Mouse (Mus musculus): ENCODE data around the gene Adamts13. TPM values are rescaled to one million over a fixed set of nuclear protein-coding genes. Genes with fewer than 3 reads are reported as not detected.

Gene Adamts13
- total RNA-seq, 2 experiments from 2014 or later: not detected

GRCm38 (mm10) chr2:26964724-26965370 is 8.4 kb upstream of the Adamts13 start:
- intact Hi-C loops (cut with DNase I): no loop called here
- DNase-seq: no peak

DNA sequence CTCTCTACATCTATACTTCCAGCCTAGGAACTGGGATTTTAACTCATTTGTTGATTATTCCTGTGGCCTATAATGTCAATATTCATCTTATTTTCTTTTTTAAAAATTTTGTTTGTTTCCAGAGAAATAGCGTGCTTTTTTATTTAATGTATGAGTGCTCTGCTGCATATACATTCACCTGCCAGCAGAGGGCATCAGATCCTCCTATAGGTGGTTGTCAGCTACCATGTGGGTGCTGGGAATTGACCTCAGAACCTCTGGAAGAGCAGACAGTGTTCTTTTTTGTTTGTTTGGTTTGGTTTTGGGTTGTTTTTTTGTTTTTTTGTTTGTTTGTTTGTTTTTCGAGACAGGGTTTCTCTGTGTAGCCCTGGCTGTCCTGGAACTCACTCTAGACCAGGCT is 6.0 kb upstream of the Adamts13 start:
- intact Hi-C loops (cut with DNase I): no loop called here
- no peak for DNase-seq

- intact Hi-C loops (cut with DNase I): no loop called here
These were observed 744 bp downstream of the Adamts13 start for GRCm38 (mm10) chr2:26973960-26974359.

GRCm38 (mm10) chr2:26980361-26980760 is 7.1 kb downstream of the Adamts13 start:
- intact Hi-C loops (cut with DNase I): no loop called here
- DNase-seq: no peak

More at GRCm38 (mm10) chr2:26973960-26974359, 744 bp downstream of the Adamts13 start:
- no peak for DNase-seq

GRCm38 (mm10) chr2:26984179-26984578 is 11.0 kb downstream of the Adamts13 start:
- no peak for DNase-seq
- intact Hi-C loops (cut with DNase I): no loop called here

GRCm38 (mm10) chr2:26984640-26985039 is 11.4 kb downstream of the Adamts13 start:
- no peak for DNase-seq
- intact Hi-C loops (cut with DNase I): no loop called here

GRCm38 (mm10) chr2:26993936-26994335 is 20.7 kb downstream of the Adamts13 start:
- intact Hi-C loops (cut with DNase I): no loop called here
- DNase-seq: no peak

DNA sequence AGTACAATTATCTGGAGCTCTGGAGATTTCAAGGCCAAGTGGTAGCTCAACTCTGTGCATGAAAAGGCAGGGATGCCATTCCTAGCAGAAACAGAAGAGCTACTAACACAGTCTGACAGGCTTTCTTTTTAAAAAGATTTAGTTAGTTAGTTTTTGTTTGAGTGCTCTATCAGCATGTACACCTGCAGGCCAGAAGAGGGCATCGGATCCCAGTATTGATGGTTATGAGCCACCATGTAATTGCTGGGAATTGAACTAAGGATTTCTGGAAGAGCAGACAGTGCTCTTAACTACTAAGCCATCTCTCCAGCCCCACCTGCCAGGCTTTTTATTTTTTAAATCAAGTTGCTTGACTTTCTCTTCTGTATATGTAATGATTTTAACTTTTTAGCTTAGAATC is 24.3 kb downstream of the Adamts13 start:
- intact Hi-C loops (cut with DNase I): no loop called here
- no peak for DNase-seq

DNA sequence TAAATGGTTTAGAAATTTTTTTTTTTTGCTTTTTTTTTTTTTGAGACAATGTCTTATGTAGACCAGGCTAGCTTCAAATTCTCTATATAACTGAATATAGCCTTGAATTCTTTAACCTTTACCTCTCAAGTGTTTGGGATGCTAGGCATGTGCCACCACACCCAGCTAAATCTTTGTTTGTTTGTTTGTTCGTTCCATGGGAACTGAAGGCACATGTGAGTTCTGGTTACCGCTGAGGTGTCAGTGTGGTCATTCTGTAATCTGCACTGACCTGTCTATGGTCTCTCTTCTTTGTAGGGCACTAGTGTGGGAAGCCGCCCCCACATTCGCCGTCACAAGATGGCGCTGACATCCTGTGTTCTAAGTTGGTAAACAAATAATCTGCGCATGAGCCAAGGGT is 24.8 kb downstream of the Adamts13 start:
- no peak for DNase-seq
- intact Hi-C loops (cut with DNase I): no loop called here

DNA sequence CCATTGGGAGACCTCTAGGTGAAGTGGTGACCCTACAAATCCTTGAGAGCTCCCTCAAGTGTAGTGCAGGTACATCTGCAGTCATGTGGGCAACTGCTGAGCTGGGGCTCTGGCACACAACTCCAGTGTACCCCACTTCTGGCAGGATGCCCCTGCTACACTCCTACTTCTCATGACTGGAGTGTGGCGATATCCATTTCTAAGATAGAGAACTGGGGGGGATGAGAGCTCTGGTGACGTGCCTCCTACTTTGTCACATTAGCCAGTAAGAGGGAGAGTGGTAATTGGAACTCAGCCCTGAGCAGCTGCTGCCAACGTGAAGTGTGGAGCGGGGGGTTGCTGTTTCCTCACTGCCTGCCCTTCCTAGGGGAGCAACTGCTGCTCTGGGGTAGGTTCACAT is 33.0 kb downstream of the Adamts13 start:
- intact Hi-C loops (cut with DNase I): loop anchor here (5.0 kb wide), 1 partner anchor 74 kb away; the partner anchor contains the start of genes Stkld1 and Surf4
- no peak for DNase-seq

DNA sequence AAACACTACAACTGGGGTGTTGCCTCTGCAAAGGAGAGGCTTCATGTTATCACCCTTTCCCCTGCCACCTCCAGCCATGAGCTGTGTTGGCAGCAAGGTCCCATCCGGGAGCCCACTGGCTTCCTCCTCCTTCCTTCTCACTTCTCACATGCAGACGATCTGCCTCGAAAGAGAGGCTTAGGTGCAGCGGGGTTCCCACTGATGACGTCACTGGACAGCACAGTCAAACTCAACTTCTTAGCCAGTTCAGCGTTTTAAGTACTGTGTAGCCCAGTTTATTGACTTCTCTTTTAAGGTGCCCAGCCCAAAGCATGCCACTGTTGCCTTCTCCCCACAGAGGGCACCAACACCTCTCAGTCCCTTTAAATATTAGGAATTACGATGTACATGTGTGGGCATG is 34.5 kb downstream of the Adamts13 start:
- intact Hi-C loops (cut with DNase I): loop anchor here (5.0 kb wide), 1 partner anchor 75 kb away; the partner anchor contains the start of genes Stkld1 and Surf4

DNA sequence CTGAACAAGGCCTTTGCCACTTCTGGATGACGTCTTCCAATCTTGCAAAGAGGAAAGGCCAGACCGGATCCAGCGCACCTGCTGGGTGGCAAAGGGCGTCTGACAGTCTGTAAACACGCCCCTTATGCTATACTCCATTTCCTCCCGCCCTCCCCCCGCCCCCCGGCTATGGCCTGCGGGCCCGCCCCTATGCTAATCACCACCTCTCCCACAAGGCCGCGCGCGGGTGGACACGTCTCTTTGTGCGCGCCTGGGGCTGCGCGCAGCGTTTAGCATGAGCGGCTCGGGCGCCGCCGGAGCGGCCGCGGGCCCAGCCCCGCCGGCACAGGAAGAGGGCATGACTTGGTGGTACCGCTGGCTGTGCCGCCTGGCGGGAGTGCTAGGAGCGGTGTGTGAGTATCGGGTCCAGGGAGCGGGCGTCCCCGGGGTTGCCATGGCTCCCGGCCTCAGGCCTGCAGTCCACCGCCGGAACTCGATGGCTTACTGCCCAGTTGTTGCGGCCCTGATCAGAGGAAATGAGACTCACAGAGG is 36.6 kb downstream of the Adamts13 start, which contains the start of gene Cacfd1:
Cacfd1 (plus strand) TSS at position 213 of the 531 bp plus-strand sequence.
- DNase-seq: peak; percentile 92 to 93
- intact Hi-C loops (cut with DNase I): loop anchor here (5.0 kb wide), 1 partner anchor 77 kb away; the partner anchor contains the start of genes Stkld1 and Surf4

More for the DNA sequence above, 34.5 kb downstream of the Adamts13 start:
- DNase-seq: no peak

DNA sequence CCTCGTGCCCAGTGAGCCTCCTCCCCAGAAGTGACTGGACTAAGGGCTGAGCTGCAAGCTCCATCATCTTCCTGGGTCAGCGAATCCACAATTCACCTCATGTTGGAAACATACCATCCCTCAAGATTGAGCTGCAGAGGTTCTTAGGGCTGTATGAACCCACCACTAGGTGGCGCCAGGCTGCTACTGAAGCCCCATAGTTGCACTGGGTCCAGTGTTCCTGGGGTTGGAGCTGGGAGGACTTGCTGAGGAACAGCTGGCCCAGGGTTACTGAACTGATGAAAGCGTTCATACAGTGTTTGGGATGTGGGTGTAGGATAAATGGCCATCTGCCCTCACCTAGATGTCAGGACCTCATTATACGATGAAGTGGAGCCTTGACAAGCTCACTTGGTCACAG is 44.6 kb downstream of the Adamts13 start:
- DNase-seq: peak; percentile 68 to 86

DNA sequence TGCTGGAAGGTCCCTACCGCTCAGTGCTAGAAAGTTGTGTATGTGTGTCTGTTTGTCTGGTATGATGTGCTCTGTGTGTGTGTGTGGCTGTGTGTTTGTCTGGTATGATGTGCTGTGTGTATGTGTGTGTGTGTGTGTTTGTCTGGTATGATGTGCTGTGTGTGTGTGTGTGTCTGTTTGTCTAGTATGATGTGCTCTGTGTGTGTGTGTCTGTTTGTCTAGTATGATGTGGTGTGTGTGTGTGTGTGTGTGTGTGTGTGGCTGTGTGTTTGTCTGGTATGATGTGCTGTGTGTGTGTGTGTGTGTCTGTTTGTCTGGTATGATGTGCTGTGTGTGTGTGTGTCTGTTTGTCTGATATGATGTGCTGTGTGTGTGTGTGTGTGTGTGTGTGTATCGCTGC is 46.3 kb downstream of the Adamts13 start:
- DNase-seq: no peak
- intact Hi-C loops (cut with DNase I): no loop called here

More for the DNA sequence above, 44.6 kb downstream of the Adamts13 start:
- intact Hi-C loops (cut with DNase I): loop anchor here (1.0 kb wide), 2 partner anchors 20 to 219 kb away; no protein-coding TSS in a partner anchor

GRCm38 (mm10) chr2:27021103-27021502 is 47.9 kb downstream of the Adamts13 start:
- DNase-seq: no peak
- intact Hi-C loops (cut with DNase I): no loop called here

GRCm38 (mm10) chr2:27022612-27023011 is 49.4 kb downstream of the Adamts13 start:
- DNase-seq: no peak
- intact Hi-C loops (cut with DNase I): no loop called here

GRCm38 (mm10) chr2:27024136-27024535 is 50.9 kb downstream of the Adamts13 start:
- no peak for DNase-seq
- intact Hi-C loops (cut with DNase I): no loop called here

DNA sequence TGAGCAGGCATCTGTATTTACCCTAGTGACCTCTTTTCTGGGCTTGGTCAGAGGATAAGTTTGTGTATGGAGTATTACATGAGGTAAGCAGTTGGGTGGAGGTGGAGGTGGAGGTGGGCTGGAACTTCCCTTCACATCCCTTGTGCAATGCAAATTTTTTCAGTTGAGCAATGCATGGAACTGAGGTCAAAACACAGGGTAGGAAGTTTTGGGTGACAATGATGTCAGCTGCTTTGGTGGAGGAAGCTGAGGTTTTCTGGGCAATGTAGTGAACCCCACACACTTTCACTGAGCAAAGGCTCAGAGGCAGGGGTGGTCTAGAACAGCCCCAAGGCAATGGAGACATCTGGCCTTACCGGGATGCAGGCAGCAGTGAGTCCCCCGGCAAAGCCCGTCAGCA is 52.3 kb downstream of the Adamts13 start:
- intact Hi-C loops (cut with DNase I): no loop called here
- DNase-seq: no peak

DNA sequence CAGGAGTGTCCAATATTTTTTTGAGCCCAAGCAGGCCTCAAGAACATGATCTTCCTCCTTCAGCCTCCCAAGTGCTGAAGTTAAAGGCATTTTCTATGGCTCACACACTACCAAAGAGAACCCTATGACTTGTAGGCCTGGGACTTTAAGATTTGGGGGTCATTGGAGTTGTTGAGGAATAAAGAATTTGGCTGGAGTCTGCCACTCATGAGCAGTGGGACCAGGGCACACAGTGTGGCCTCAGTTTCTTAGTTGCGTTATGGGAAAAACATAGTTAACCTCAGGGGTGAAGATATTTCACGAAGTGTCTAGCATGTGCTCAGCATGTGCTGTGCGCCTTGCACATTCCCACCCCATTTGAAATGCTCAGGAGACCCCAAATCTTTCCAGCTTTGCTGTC is 53.1 kb downstream of the Adamts13 start:
- intact Hi-C loops (cut with DNase I): no loop called here
- DNase-seq: no peak

DNA sequence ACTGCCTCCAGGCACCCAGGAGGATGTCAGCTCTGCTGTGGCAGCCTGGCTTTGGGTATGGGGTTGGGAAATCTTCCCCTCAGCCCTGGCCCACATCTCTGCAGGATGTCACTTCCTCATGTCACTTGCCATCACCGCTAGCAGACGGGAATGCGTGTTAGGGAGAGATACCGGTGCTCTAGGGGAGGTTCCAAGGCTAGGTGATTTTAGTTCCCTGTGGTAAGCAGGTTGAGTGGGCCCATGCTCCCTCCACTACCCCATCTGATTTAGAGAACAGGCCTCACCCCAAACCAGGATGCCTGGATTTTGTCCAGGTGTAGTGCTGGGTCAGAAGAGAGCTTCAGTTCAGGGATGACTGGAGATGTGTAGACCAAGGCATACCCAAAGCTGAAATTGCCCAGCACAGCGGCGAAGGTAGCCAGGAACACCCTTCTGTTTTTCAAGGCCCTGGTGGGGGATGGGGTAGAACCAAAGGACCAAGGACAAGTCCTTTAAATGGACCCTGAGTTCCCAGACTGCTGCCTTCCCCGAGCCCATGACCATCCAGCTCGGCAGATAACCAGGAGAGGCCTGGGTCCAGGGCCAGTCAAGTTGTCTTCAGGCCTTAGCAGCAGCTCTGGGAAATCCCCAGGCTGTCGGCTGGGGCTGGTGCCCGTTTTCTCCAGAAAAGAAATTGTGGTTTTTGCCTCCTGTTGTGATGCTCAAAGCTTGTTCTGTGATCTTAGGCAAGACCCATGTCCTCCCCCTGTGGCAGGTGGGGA is 53.8 kb downstream of the Adamts13 start:
- intact Hi-C loops (cut with DNase I): no loop called here

DNA sequence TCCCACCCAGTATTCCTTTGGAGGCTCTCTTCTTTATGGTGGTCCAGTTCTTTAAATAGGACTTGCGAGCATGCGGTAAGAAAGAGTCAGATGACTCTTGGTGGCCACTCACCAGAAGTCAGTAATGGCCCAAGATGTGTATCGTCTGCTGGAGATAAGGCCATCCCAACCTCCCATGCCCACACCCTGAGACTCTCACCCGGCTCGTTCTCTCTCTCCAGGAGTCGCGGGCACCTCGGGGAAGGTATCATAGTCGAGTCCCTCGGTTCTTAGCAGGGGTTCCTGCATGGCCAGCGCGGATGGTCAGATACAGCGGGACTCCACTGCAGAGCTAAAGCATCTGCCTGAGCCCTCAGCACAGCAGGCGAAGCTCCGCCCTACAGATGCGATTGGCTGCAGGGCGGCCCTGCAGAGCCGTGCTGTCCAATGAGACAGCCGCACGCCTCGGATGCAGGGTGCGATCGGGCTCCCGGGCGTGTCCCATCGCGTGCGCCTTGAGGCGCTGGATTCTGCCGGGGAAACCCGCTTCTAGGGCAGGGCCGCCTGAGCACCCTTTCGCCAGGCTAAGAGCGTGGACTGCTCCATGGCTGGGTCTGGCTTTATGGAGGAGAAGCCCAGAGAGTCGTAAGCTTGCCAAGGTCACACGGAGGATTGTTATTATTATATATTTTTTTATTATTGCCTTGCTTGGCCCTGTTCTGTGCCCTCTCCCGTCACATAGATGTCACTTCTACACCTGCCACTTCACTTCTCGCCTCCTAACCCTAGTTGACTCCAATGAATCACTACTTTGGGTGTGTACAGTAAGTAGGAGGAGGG is 54.6 kb downstream of the Adamts13 start, which contains the start of gene Slc2a6:
Slc2a6 (minus strand) TSS at position 381 of the 819 bp plus-strand sequence.
- intact Hi-C loops (cut with DNase I): no loop called here
- peak; percentile 87 for DNase-seq

More for the DNA sequence above, 53.8 kb downstream of the Adamts13 start:
- DNase-seq: no peak

Data from heart, postnatal 10 days (tissue).